Mouse (Mus musculus): ENCODE results near the gene Gm20388. TPM values are rescaled to one million over a fixed set of nuclear protein-coding genes. Genes with fewer than 3 reads are reported as not detected.

Gene Gm20388
- polyA plus RNA-seq, 1 experiment from 2014 or later: not detected

- Histone ChIP-seq H3K9me3 (no peaks in the 10 kb centered on the region), H3K36me3 (no peaks in the 10 kb centered on the region), H3K27ac (no peak overlapping the region), H3K4me2 (replicated peaks) (no peak overlapping the region), H3K4me1 (peaks cover 8% of the 10 kb centered on the region), H3K9ac (no peak overlapping the region), H3K27me3 (0 out of 2 replicates have a peak, but pooled peaks cover under 1% of the 10 kb centered on the region), H3K4me3 (no peak overlapping the region)
- no peak for ATAC-seq (ENCODE audit: insufficient number of reproducible peaks, insufficient read depth, low FRiP score, low TSS enrichment)
- WGBS: 90% methylated on average over 10 of the region's 10 CpGs
These were observed 1534.4 kb downstream of the Gm20388 start for GRCm38 (mm10) chr8:121445027-121445471.

GRCm38 (mm10) chr8:121446133-121446532 is 1535.5 kb downstream of the Gm20388 start:
- 56% methylated on average over 12 of the region's 12 CpGs for WGBS
- ATAC-seq (ENCODE audit: insufficient number of reproducible peaks, insufficient read depth, low FRiP score, low TSS enrichment): no peak

GRCm38 (mm10) chr8:121446862-121447261 is 1536.2 kb downstream of the Gm20388 start:
- H3K27me3 ChIP-seq: peaks cover 8% of the 10 kb centered on the region; the same call in 1 of the 2 replicates
- no peak overlapping the region for H3K4me2 ChIP-seq (replicated peaks)
- H3K36me3 ChIP-seq: no peaks in the 10 kb centered on the region
- no peak for ATAC-seq (ENCODE audit: insufficient number of reproducible peaks, insufficient read depth, low FRiP score, low TSS enrichment)
- H3K9ac ChIP-seq: no peak overlapping the region
- WGBS: 81% methylated on average over 6 of the region's 6 CpGs
- no peaks in the 10 kb centered on the region for H3K9me3 ChIP-seq
- peaks cover 8% of the 10 kb centered on the region; the same call in 1 of the 2 replicates for H3K4me1 ChIP-seq
- H3K4me3 ChIP-seq: no peak overlapping the region
- no peak overlapping the region for H3K27ac ChIP-seq

More at GRCm38 (mm10) chr8:121446133-121446532, 1535.5 kb downstream of the Gm20388 start:
- Histone ChIP-seq H3K27me3 (peaks cover 8% of the 10 kb centered on the region; the same call in 1 of the 2 replicates), H3K4me3 (no peak overlapping the region), H3K36me3 (no peaks in the 10 kb centered on the region), H3K27ac (no peak overlapping the region), H3K4me1 (peaks cover 4% of the 10 kb centered on the region; the same call in 1 of the 2 replicates), H3K4me2 (replicated peaks) (no peak overlapping the region), H3K9ac (no peak overlapping the region), H3K9me3 (no peaks in the 10 kb centered on the region)

- 31% methylated on average over 8 of the region's 8 CpGs for WGBS
- Histone ChIP-seq H3K4me3 (no peak overlapping the region), H3K9ac (no peak overlapping the region), H3K4me1 (peaks cover 8% of the 10 kb centered on the region; the same call in 1 of the 2 replicates), H3K9me3 (no peaks in the 10 kb centered on the region), H3K36me3 (no peaks in the 10 kb centered on the region), H3K4me2 (replicated peaks) (no peak overlapping the region), H3K27me3 (peaks cover 8% of the 10 kb centered on the region; the same call in 1 of the 2 replicates), H3K27ac (no peak overlapping the region)
- no peak for ATAC-seq (ENCODE audit: insufficient number of reproducible peaks, insufficient read depth, low FRiP score, low TSS enrichment)
These were observed 1539.6 kb downstream of the Gm20388 start for GRCm38 (mm10) chr8:121450211-121450610.

- ATAC-seq (ENCODE audit: insufficient number of reproducible peaks, insufficient read depth, low FRiP score, low TSS enrichment): 0 out of 2 replicates have a peak, but pooled peaks have one; percentile 32
These were observed 1540.9 kb downstream of the Gm20388 start for GRCm38 (mm10) chr8:121451404-121452076.

GRCm38 (mm10) chr8:121454737-121455136 is 1544.1 kb downstream of the Gm20388 start:
- Histone ChIP-seq H3K36me3 (no peaks in the 10 kb centered on the region), H3K9me3 (no peaks in the 10 kb centered on the region), H3K4me1 (0 out of 2 replicates have a peak, but pooled peaks cover 5% of the 10 kb centered on the region), H3K27ac (no peak overlapping the region), H3K4me2 (replicated peaks) (no peak overlapping the region), H3K27me3 (peaks cover 8% of the 10 kb centered on the region; the same call in 1 of the 2 replicates), H3K9ac (no peak overlapping the region), H3K4me3 (no peak overlapping the region)
- 87% methylated on average over 17 of the region's 17 CpGs for WGBS
- ATAC-seq (ENCODE audit: insufficient number of reproducible peaks, insufficient read depth, low FRiP score, low TSS enrichment): no peak

More at GRCm38 (mm10) chr8:121451404-121452076, 1540.9 kb downstream of the Gm20388 start:
- Histone ChIP-seq H3K4me2 (replicated peaks) (no peak overlapping the region), H3K4me3 (no peak overlapping the region), H3K9ac (0 out of 2 replicates have a peak overlapping the region, but pooled peaks have one; percentile 36), H3K36me3 (no peaks in the 10 kb centered on the region), H3K9me3 (no peaks in the 10 kb centered on the region), H3K27ac (no peak overlapping the region), H3K27me3 (peaks cover 8% of the 10 kb centered on the region; the same call in 1 of the 2 replicates), H3K4me1 (0 out of 2 replicates have a peak, but pooled peaks cover 5% of the 10 kb centered on the region)
- 74% methylated on average over 16 of the region's 16 CpGs for WGBS

- no peak for ATAC-seq (ENCODE audit: insufficient number of reproducible peaks, insufficient read depth, low FRiP score, low TSS enrichment)
- Histone ChIP-seq H3K9me3 (no peaks in the 10 kb centered on the region), H3K27me3 (no peaks in the 10 kb centered on the region), H3K27ac (no peak overlapping the region), H3K9ac (no peak overlapping the region), H3K4me2 (replicated peaks) (no peak overlapping the region), H3K4me3 (no peak overlapping the region), H3K36me3 (no peaks in the 10 kb centered on the region), H3K4me1 (0 out of 2 replicates have a peak, but pooled peaks cover 7% of the 10 kb centered on the region)
- WGBS: 58% methylated on average over 3 of the region's 3 CpGs
These were observed 1550.6 kb downstream of the Gm20388 start for GRCm38 (mm10) chr8:121461192-121461591.

GRCm38 (mm10) chr8:121462092-121462491 is 1551.5 kb downstream of the Gm20388 start:
- no peak for ATAC-seq (ENCODE audit: insufficient number of reproducible peaks, insufficient read depth, low FRiP score, low TSS enrichment)
- Histone ChIP-seq H3K27ac (no peak overlapping the region), H3K4me3 (no peak overlapping the region), H3K9ac (no peak overlapping the region), H3K36me3 (no peaks in the 10 kb centered on the region), H3K27me3 (no peaks in the 10 kb centered on the region), H3K9me3 (no peaks in the 10 kb centered on the region), H3K4me1 (0 out of 2 replicates have a peak, but pooled peaks cover 7% of the 10 kb centered on the region), H3K4me2 (replicated peaks) (no peak overlapping the region)
- WGBS: 55% methylated on average over 3 of the region's 3 CpGs

GRCm38 (mm10) chr8:121468083-121469071 is 1557.7 kb downstream of the Gm20388 start:
- ATAC-seq (ENCODE audit: insufficient number of reproducible peaks, insufficient read depth, low FRiP score, low TSS enrichment): peak; percentile 66; the same call in 1 of the 2 replicates
- no peaks in the 10 kb centered on the region for H3K27me3 ChIP-seq
- peak overlapping the region; percentile 90 for H3K27ac ChIP-seq
- no peaks in the 10 kb centered on the region for H3K36me3 ChIP-seq
- no peaks in the 10 kb centered on the region for H3K9me3 ChIP-seq
- H3K4me1 ChIP-seq: peaks cover 22% of the 10 kb centered on the region
- 40% methylated on average over 49 of the region's 49 CpGs for WGBS
- no peak overlapping the region for H3K4me3 ChIP-seq
- H3K9ac ChIP-seq: no peak overlapping the region
- peak overlapping the region; percentile 16; the same call in 1 of the 2 replicates for H3K4me2 ChIP-seq (replicated peaks)

- no peaks in the 10 kb centered on the region for H3K36me3 ChIP-seq
- no peaks in the 10 kb centered on the region for H3K9me3 ChIP-seq
- WGBS: 9% methylated on average over 25 of the region's 25 CpGs
- no peak overlapping the region for H3K4me3 ChIP-seq
- 0 out of 2 replicates have a peak overlapping the region, but pooled peaks have one; percentile 2 for H3K27ac ChIP-seq
- ATAC-seq (ENCODE audit: insufficient number of reproducible peaks, insufficient read depth, low FRiP score, low TSS enrichment): no peak
- no peaks in the 10 kb centered on the region for H3K27me3 ChIP-seq
- H3K4me1 ChIP-seq: peaks cover 33% of the 10 kb centered on the region
- H3K4me2 ChIP-seq (replicated peaks): peak overlapping the region; percentile 45
- no peak overlapping the region for H3K9ac ChIP-seq
These were observed 1563.7 kb downstream of the Gm20388 start for GRCm38 (mm10) chr8:121474161-121474897.

GRCm38 (mm10) chr8:121474898-121475284 is 1564.2 kb downstream of the Gm20388 start:
- Histone ChIP-seq H3K9me3 (no peaks in the 10 kb centered on the region), H3K4me1 (peaks cover 39% of the 10 kb centered on the region), H3K4me3 (no peak overlapping the region), H3K27me3 (no peaks in the 10 kb centered on the region), H3K4me2 (replicated peaks) (peak overlapping the region; percentile 45), H3K9ac (no peak overlapping the region), H3K27ac (no peak overlapping the region), H3K36me3 (no peaks in the 10 kb centered on the region)
- ATAC-seq (ENCODE audit: insufficient number of reproducible peaks, insufficient read depth, low FRiP score, low TSS enrichment): no peak
- 2% methylated on average over 17 of the region's 18 CpGs for WGBS
